Mouse (Mus musculus): ENCODE results near the gene Pdia3. TPM values are rescaled to one million over a fixed set of nuclear protein-coding genes. Genes with fewer than 3 reads are reported as not detected.
"Not testable (repeated sequence)": the region's sequence is repeated elsewhere in the genome, so short reads cannot be mapped to it uniquely, and the experiment has no call there.

Gene Pdia3
- total RNA-seq (2015): 499 and 555 TPM in 2 replicates
- total RNA-seq (2017): 404 and 432 TPM in 2 replicates

DNA sequence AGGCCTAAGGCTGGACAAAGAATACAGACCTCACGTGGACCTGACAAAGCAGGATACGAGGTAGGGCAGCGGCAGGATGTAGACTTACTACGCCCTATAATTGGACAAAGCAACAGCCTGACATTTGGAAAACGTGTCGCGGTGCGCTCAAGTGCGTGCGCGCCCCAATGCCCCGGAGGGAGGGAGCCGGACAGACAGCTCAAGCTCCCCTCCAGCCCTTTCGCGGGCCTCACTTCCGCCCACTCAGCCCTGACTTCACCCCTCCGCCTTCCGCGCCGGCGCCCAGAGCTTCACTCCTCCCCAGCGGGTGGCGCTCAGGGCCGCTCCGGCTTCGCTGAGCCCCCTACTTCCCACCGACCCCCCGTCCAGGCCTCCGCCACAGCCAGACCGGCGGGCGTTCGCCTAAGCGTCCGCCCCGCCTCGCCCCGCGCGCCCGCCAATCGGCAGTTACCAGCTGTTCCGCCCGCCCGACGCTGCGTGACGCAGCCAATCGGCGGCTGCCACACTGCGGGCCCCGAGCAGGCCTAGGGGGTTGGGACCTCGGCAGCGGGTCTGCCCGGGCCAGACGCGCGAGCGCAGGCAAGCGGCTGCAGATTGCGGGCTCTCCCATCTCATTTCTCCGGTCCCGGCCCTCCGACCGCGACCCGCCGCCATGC is at the start of gene Pdia3, which contains the start of gene Catsper2:
TSS of gene Pdia3 (plus strand) at position 389 of the 656 bp plus-strand sequence.
TSS of gene Catsper2 (minus strand) at position 406 of the 656 bp plus-strand sequence.
- ATAC-seq (replicated peaks; ENCODE audit: poor library complexity): peak; percentile 86

GRCm38 (mm10) chr2:121368831-121369230 is 44.7 kb upstream of the Pdia3 start:
- no peak for ATAC-seq (replicated peaks; ENCODE audit: poor library complexity)

DNA sequence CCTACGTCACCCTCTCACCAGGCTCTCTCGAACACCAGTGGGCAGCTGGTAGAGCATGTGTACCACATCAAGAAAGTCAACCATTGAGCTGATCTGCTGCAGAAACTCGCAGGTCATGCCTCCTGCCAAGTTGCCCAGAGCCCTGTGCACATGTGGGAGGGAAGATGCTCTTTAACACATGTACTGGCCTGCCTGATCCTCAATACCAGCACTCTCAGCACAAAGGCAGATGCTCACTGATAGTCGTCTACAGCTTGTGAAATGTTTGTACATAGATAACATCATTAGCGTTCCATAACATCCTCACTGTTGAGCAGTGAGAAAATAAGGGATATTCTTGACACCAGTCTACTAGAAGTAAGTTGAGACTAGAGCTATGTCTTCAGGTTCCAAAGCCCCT is 42.7 kb upstream of the Pdia3 start:
- ATAC-seq (replicated peaks; ENCODE audit: poor library complexity): no peak

- ATAC-seq (replicated peaks; ENCODE audit: poor library complexity): no peak
Observed at GRCm38 (mm10) chr2:121372266-121372665, 41.3 kb upstream of the Pdia3 start.

GRCm38 (mm10) chr2:121374766-121375165 is 38.8 kb upstream of the Pdia3 start:
- no peak for ATAC-seq (replicated peaks; ENCODE audit: poor library complexity)

GRCm38 (mm10) chr2:121386961-121387575 is 26.5 kb upstream of the Pdia3 start, which contains the start of gene Strc:
TSS of gene Strc (minus strand) at chr2:121387168.
- not testable (repeated sequence) for ATAC-seq (replicated peaks; ENCODE audit: poor library complexity)

DNA sequence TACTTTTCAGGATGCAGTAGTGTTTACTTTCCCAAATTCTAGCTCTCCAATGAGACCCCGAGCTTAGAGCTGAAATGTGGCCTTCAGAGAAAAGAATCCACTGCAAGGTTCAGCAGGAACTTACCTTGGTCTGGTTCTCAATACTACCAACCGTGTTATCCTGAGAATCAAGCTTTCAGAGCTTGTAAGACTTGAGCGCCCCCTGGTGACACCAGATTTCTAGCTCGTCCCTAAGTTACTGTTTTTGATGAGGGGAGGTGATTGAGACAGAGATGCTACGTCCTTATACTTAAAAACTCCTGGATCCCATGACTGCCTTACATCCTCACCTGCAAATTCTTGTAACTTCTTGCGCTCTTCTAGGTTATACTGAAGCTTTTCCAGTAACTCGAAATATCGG is 17.0 kb upstream of the Pdia3 start:
- ATAC-seq (replicated peaks; ENCODE audit: poor library complexity): peak; percentile 83

DNA sequence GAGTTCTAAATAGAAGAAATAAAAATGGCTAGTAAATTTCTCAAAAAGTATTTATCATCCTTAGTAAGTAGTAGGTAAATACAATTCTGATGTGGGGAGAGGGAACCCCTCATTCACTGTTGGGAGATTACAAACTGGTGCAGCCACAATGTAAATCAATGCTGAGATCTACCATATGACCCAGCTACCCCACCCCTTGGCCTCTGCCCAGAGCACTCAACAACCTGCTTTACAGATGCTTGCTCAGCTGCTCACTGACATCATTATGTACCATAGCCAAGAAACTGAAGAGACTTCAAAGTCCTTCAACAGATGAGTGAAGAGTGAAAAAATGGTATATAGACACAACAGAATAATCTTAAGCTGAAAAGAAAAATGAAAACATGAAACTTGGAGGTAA is 10.3 kb upstream of the Pdia3 start:
- no peak for ATAC-seq (replicated peaks; ENCODE audit: poor library complexity)

- ATAC-seq (replicated peaks; ENCODE audit: poor library complexity): peak; percentile 78
Observed at GRCm38 (mm10) chr2:121408160-121408559, 5.4 kb upstream of the Pdia3 start.

GRCm38 (mm10) chr2:121412843-121413386 is 660 bp upstream of the Pdia3 start:
- peak; percentile 26 for ATAC-seq (replicated peaks; ENCODE audit: poor library complexity)

GRCm38 (mm10) chr2:121414139-121414685 is 637 bp downstream of the Pdia3 start:
- ATAC-seq (replicated peaks; ENCODE audit: poor library complexity): peak; percentile 23

- no peak for ATAC-seq (replicated peaks; ENCODE audit: poor library complexity)
Observed at GRCm38 (mm10) chr2:121415103-121415502, 1.5 kb downstream of the Pdia3 start.

- ATAC-seq (replicated peaks; ENCODE audit: poor library complexity): no peak
Observed at GRCm38 (mm10) chr2:121415591-121415990, 2.0 kb downstream of the Pdia3 start.

GRCm38 (mm10) chr2:121416356-121416755 is 2.8 kb downstream of the Pdia3 start:
- no peak for ATAC-seq (replicated peaks; ENCODE audit: poor library complexity)

GRCm38 (mm10) chr2:121418476-121418875 is 4.9 kb downstream of the Pdia3 start:
- no peak for ATAC-seq (replicated peaks; ENCODE audit: poor library complexity)

DNA sequence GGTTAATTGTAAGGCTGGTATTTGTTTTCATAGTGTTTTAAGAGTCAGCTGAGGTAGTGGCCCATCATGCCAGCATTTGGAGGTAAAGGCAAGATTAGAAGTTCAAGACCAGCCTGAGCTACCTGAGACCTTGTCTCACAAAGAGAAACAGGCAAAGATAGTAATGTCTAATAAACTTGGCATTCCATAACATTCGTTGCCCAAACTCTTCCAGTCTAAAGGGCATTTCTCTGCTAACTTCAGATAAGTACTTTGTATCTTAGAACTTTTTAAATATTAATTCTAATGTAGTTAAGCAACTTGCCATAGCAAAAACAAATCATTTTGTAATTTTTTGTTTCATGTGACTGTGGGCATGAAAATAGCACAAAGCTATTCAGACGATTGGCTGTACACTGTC is 9.6 kb downstream of the Pdia3 start:
- no peak for ATAC-seq (replicated peaks; ENCODE audit: poor library complexity)

- ATAC-seq (replicated peaks; ENCODE audit: poor library complexity): no peak
Observed at GRCm38 (mm10) chr2:121425890-121426289, 12.3 kb downstream of the Pdia3 start.

- ATAC-seq (replicated peaks; ENCODE audit: poor library complexity): peak; percentile 78
Observed at GRCm38 (mm10) chr2:121434854-121435253, 21.3 kb downstream of the Pdia3 start.

- no peak for ATAC-seq (replicated peaks; ENCODE audit: poor library complexity)
Observed at GRCm38 (mm10) chr2:121439746-121440145, 26.2 kb downstream of the Pdia3 start.

DNA sequence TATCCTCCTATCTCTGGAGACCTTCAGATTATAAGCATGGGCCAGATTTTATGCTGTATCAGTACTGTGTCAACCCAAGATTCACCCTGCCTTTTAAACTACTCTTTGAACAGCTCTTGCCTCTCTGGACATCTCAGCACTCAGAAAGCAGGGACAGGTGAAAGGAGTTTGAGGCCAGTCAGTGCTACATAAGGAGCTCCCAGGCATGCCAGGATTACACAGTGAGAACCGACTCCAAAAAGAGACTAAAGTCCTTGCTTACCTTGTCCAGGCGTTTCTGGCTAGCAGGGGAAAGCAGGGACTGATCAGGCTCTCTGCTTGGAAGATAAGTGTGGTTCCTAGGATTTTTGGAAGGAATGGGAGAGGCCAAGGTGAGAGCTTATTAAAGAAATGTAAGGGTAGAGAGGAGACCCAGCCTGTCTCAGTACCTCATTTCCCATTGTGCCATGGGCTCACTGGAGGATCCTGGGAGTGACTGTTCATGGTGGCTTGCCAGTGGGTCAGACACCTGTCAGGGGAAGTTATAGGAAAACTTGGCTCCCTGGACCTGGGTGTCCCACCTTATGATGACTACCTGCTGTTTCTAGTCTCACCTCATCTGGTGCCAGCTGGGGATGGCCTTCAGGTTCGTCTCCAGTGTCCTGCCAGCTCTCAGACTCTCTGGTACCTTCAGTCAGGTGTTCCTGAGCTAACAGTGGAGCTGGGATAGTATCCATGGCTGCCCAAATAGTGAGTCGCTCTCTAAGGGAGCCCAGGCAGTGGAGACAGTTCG is 27.4 kb downstream of the Pdia3 start:
- ATAC-seq (replicated peaks; ENCODE audit: poor library complexity): no peak

DNA sequence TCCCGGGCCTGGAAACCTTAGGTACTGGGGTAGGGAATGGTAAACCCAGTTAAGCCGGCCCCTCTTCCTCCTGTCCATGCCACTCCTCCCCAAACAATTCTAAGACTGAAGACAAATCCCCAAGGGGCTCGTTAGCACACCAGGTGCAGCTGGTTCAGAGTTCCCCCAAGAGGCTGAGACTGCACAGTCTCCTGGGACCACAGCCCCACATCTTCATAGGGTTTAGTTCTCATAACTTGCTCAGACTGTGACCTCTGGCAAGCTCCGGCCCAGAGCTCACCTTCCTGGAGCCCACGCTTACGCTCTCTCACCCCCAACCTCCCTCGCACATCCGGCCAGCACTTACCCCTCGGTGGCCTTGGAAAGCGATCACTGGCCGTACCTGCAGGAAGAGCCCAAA is 28.2 kb downstream of the Pdia3 start:
- no peak for ATAC-seq (replicated peaks; ENCODE audit: poor library complexity)
